In the genomic region with DNA sequence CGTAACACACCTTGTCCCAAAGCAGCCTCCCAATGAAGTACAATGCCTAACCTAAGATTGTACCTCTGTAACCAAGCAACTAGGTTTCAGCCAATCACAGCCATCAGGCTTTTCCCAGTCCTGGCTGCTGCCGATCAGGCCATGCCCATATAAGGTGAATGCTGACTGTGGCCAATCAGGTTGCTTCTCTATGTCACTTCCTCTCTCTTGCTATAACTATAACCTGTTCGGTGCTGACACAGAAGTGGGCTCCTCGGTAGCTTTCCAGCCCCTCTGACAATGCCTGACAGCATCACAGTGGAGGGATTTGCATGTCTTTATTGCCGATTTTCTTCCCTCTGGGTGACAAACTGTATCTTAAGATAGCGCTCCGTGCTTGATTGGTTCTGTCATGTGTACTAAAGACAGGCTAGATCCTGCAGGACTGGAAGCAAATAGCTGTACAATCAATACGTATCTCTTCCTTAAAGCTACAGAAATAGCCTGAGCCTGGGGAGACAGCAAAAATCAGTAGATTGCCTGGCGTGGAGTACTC, we compare ENCODE assay signal across 9 mouse cellular contexts.
DNase-seq lines count a peak whose midpoint lies in the region; ATAC-seq and TF ChIP-seq lines count a peak whose summit lies in the region.
"Had no signal": no experiment of that assay in that cellular context is flagged by ENCODE, and none has a peak within 500 bp of the region (broad histone marks: within the 10 kb centered on the region; RNA-seq: fewer than 3 reads in every experiment).

No protein-coding gene starts in this region.

- no peak for DNase-seq in gastrocnemius, adult 2 months
- DNase-seq in gastrocnemius, adult 18-20 months (ENCODE audit: low spot score) = no peak
- peak; percentile 78 for DNase-seq in fat pad, adult 2 months (ENCODE audit: extremely low read depth, low read depth, low spot score)
- peak; percentile 81 for DNase-seq in heart, postnatal 0 days (ENCODE audit: low spot score)
- DNase-seq in kidney, postnatal 4 days = peak; percentile 24 to 49
- DNase-seq in right cerebral cortex, postnatal 25 days = peak; percentile 81
- DNase-seq in gastrocnemius, adult 8-10 months (ENCODE audit: low spot score in 2 of 2) = no peak

- no peaks in the 10 kb centered on the region for H3K36me3 ChIP-seq in heart, postnatal 0 days (replicated peaks; ENCODE audit: control insufficient read depth, insufficient read depth, low read length)
- H3K36me3 ChIP-seq in lung, embryonic 16.5 days (ENCODE audit: control insufficient read depth, insufficient read depth, low read length) = no peaks in the 10 kb centered on the region
- H3K36me3 ChIP-seq: liver, embryonic 15.5 days had no signal

- H3K4me1 ChIP-seq in heart, postnatal 0 days (ENCODE audit: control insufficient read depth, insufficient read depth) = no peaks in the 10 kb centered on the region; the same call in 1 of the 2 replicates
- peaks cover 6% of the 10 kb centered on the region for H3K4me1 ChIP-seq in lung, embryonic 16.5 days (replicated peaks; ENCODE audit: control insufficient read depth, insufficient read depth, low read length)
- H3K4me1 ChIP-seq: liver, embryonic 15.5 days had no signal

- intact Hi-C loops in gastrocnemius, adult 2 months (cut with DNase I) = no loop called here

- peak overlapping the region; percentile 52 for H3K4me3 ChIP-seq in gastrocnemius, adult 2 months
- H3K4me3 ChIP-seq in heart, postnatal 0 days (ENCODE audit: low read depth, low read length) = peak overlapping the region; percentile 39
- no peak overlapping the region for H3K4me3 ChIP-seq in lung, embryonic 16.5 days (ENCODE audit: low read length)
- H3K4me3 ChIP-seq: liver, embryonic 15.5 days had no signal

- H3K9me3 ChIP-seq in heart, postnatal 0 days (replicated peaks; ENCODE audit: control insufficient read depth, low read length) = no peaks in the 10 kb centered on the region
- H3K9me3 ChIP-seq in lung, embryonic 16.5 days (ENCODE audit: control insufficient read depth, low read length) = no peaks in the 10 kb centered on the region
- H3K9me3 ChIP-seq: liver, embryonic 15.5 days had no signal

- TF ChIP-seq EP300 in heart, postnatal 0 days (IDR thresholded peaks at IDR 0.05; ENCODE audit: low read depth) = no peak

- no peaks in the 10 kb centered on the region for H3K27me3 ChIP-seq in heart, postnatal 0 days (ENCODE audit: control insufficient read depth, insufficient read depth, low read length)
- no peaks in the 10 kb centered on the region for H3K27me3 ChIP-seq in lung, embryonic 16.5 days (ENCODE audit: control insufficient read depth, insufficient read depth, low read depth, low read length)
- H3K27me3 ChIP-seq: liver, embryonic 15.5 days had no signal

- peak overlapping the region; percentile 50 for H3K9ac ChIP-seq in heart, postnatal 0 days (replicated peaks; ENCODE audit: low read depth, low read length)
- H3K9ac ChIP-seq in lung, embryonic 16.5 days (ENCODE audit: low read length) = no peak overlapping the region
- H3K9ac ChIP-seq: liver, embryonic 15.5 days had no signal

- TF ChIP-seq CTCF in gastrocnemius, adult 2 months (IDR thresholded peaks at IDR 0.05) = no peak
- TF ChIP-seq CTCF in heart, postnatal 0 days (IDR thresholded peaks at IDR 0.05; ENCODE audit: low read depth) = no peak

- ATAC-seq in heart, postnatal 0 days (ENCODE audit: insufficient read depth, low read depth) = peak; percentile 94
- peak; percentile 69 for ATAC-seq in lung, embryonic 16.5 days (ENCODE audit: low read depth)

- H3K4me2 ChIP-seq in heart, postnatal 0 days (ENCODE audit: low read depth, low read length) = peak overlapping the region; percentile 53
- H3K4me2 ChIP-seq in lung, embryonic 16.5 days (ENCODE audit: low read depth, low read length) = 0 out of 2 replicates have a peak overlapping the region, but pooled peaks have one; percentile 5
- H3K4me2 ChIP-seq: liver, embryonic 15.5 days had no signal

- peak overlapping the region; percentile 32; the same call in 1 of the 2 replicates for H3K27ac ChIP-seq in gastrocnemius, adult 2 months
- H3K27ac ChIP-seq in heart, postnatal 0 days (ENCODE audit: low read depth) = peak overlapping the region; percentile 68
- H3K27ac ChIP-seq in lung, embryonic 16.5 days (ENCODE audit: low read length) = 0 out of 2 replicates have a peak overlapping the region, but pooled peaks have one; percentile 9
- H3K27ac ChIP-seq: liver, embryonic 15.5 days had no signal

- WGBS in heart, postnatal 0 days = 44% methylated on average over 9 of the region's 9 CpGs
- 68% methylated on average over 9 of the region's 9 CpGs for WGBS in lung, embryonic 16.5 days

Comparison
In these comparisons a context has a peak if more than half of its experiments do, and no peak if none do; other contexts are left out.
1. DNase-seq: peak in fat pad, adult 2 months (single experiment), heart, postnatal 0 days (single experiment), kidney, postnatal 4 days (2 of 2) and right cerebral cortex, postnatal 25 days (single experiment); none in gastrocnemius, adult 2 months (single experiment), gastrocnemius, adult 18-20 months (single experiment) and gastrocnemius, adult 8-10 months (0 of 2).
2. H3K27ac ChIP-seq: peak in every context shown above with its lines; median percentile 68 in heart, postnatal 0 days; 32 in gastrocnemius, adult 2 months; 9 in lung, embryonic 16.5 days.